Mouse (Mus musculus) forebrain, embryonic 16.5 days (tissue): ENCODE results near the gene Arid3b. TPM values are rescaled to one million over a fixed set of nuclear protein-coding genes. Genes with fewer than 3 reads are reported as not detected.

ENCODE experiments used
- ATAC-seq: fragments of 200-750 bp; cut with Nextera tagmentation; 2 replicates; pipeline ENCODE4 v1.8.0; 2017; ENCODE audit warnings: mild to moderate bottlenecking, moderate library complexity
- H3K27ac ChIP-seq: fragments of 300-500 bp; sonication (generic); 2 replicates; pipeline ENCODE4 v1.5.1; 2014; ENCODE audit warnings: low read length, control low read depth
- H3K27me3 ChIP-seq: fragments of 300-500 bp; sonication (generic); replicated peaks from 2 replicates; pipeline ENCODE4 v1.6.1; 2014; ENCODE audit warnings: low read length; ENCODE audit not compliant: control insufficient read depth, insufficient read depth
- H3K36me3 ChIP-seq: fragments of 300-500 bp; sonication (generic); 2 replicates; pipeline ENCODE4 v1.6.1; 2014; ENCODE audit not compliant: control insufficient read depth, insufficient read depth
- H3K4me1 ChIP-seq: fragments of 300-500 bp; sonication (generic); replicated peaks from 2 replicates; pipeline ENCODE4 v1.6.1; 2014; ENCODE audit warnings: low read length; ENCODE audit not compliant: control insufficient read depth, insufficient read depth
- H3K4me2 ChIP-seq: fragments of 300-500 bp; sonication (generic); 2 replicates; pipeline ENCODE4 v1.6.1; 2014; ENCODE audit warnings: mild to moderate bottlenecking, low read length, control low read depth
- H3K4me3 ChIP-seq: fragments of 300-500 bp; sonication (generic); replicated peaks from 2 replicates; pipeline ENCODE4 v1.5.1; 2014; ENCODE audit warnings: mild to moderate bottlenecking, low read length, control low read depth
- H3K9ac ChIP-seq: fragments of 300-500 bp; sonication (generic); replicated peaks from 2 replicates; pipeline ENCODE4 v1.6.1; 2014; ENCODE audit warnings: low read depth, low read length, control low read depth
- H3K9me3 ChIP-seq: fragments of 300-500 bp; sonication (generic); 2 replicates; pipeline ENCODE4 v1.6.1; 2016; ENCODE audit warnings: low read length; ENCODE audit not compliant: control insufficient read depth
- WGBS: fragments of 180-500 bp; shearing (Covaris S2); extraction: QIAGEN DNeasy Blood & Tissue Kit; methylation state at CpG from one replicate; pipeline ENCODE4 v1.1.7; 2014; 5-methylcytosine and 5-hydroxymethylcytosine counted together
- polyA plus RNA-seq: library from polyadenylated mRNA; unstranded; fragments of >200 nt; fragmentation: Nextera tagmentation; extraction: Ambion mirVana; gene quantifications from 2 replicates; pipeline ENCODE4 v1.2.1, GENCODE M21; 2015

Gene Arid3b
- polyA plus RNA-seq, 1 experiment from 2014 or later, result 10.6 TPM

GRCm38 (mm10) chr9:57834629-57835417, 1.8 kb downstream of the Arid3b start:
- Histone ChIP-seq H3K27me3 (no peaks in the 10 kb centered on the region), H3K27ac (no peak overlapping the region), H3K9me3 (no peaks in the 10 kb centered on the region), H3K36me3 (peaks cover 3% of the 10 kb centered on the region; the same call in 1 of the 2 replicates), H3K4me1 (peaks cover 45% of the 10 kb centered on the region), H3K4me2 (peak overlapping the region; percentile 10), H3K4me3 (no peak overlapping the region), H3K9ac (no peak overlapping the region)
- WGBS, result 23% methylated on average over 11 of the region's 11 CpGs
- ATAC-seq, result no peak

- Histone ChIP-seq H3K4me1 (peaks cover 47% of the 10 kb centered on the region), H3K27ac (no peak overlapping the region), H3K9ac (no peak overlapping the region), H3K4me2 (no peak overlapping the region), H3K27me3 (no peaks in the 10 kb centered on the region), H3K36me3 (peaks cover 3% of the 10 kb centered on the region; the same call in 1 of the 2 replicates), H3K4me3 (no peak overlapping the region), H3K9me3 (no peaks in the 10 kb centered on the region)
- 88% methylated on average over 9 of the region's 9 CpGs for WGBS
- ATAC-seq, result no peak
Observed at GRCm38 (mm10) chr9:57833762-57834471, 2.7 kb downstream of the Arid3b start.

GRCm38 (mm10) chr9:57831267-57832082, 5.1 kb downstream of the Arid3b start:
- Histone ChIP-seq H3K9ac (no peak overlapping the region; the same call in 1 of the 2 replicates), H3K4me3 (peak overlapping the region; percentile 23; the same call in 1 of the 2 replicates), H3K4me2 (peak overlapping the region; percentile 51), H3K4me1 (peaks cover 42% of the 10 kb centered on the region), H3K9me3 (no peaks in the 10 kb centered on the region), H3K27ac (peak overlapping the region; percentile 53), H3K36me3 (peaks cover 3% of the 10 kb centered on the region; the same call in 1 of the 2 replicates), H3K27me3 (0 out of 2 replicates have a peak, but pooled peaks cover 3% of the 10 kb centered on the region)
- 3% methylated on average over 24 of the region's 24 CpGs for WGBS
- ATAC-seq, result peak; percentile 88

DNA sequence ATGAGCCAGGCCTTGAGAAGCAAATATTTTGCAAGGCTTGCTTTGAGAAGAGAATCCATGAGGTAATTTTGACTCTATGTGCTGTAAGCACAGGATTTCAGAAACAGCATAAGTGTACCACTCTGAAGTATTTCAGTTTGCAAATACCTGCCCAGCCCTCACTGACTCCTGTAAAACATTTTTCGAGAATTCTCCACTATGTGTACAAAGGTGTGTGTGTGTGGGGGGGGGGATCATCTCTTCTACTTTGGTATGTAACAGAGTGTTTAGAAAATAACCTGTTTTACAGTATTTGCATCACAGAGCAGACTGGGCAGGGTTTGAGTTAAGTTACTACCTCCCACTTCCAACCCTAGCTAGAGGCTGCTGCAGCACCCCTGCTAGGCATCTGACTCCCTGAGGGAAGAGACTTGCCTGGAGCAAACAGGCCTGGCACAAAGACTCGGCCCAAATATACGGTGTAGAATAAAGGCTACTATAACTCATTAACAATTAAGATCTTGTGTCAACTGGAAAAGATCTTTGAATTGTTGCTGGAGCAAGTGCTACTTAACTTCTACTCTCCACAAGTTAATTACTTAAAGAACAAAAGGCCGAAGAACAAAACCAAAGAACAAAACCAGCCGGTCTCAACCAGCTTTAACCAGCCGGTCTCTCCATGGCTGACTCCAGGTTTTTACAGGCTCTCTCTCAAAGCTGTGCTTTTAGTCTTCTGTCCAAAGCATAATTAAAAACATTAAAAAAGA, 6.6 kb downstream of the Arid3b start:
- Histone ChIP-seq H3K27ac (no peak overlapping the region), H3K27me3 (0 out of 2 replicates have a peak, but pooled peaks cover 3% of the 10 kb centered on the region), H3K4me2 (no peak overlapping the region), H3K4me1 (peaks cover 31% of the 10 kb centered on the region), H3K4me3 (no peak overlapping the region), H3K9me3 (no peaks in the 10 kb centered on the region), H3K36me3 (peaks cover 3% of the 10 kb centered on the region; the same call in 1 of the 2 replicates), H3K9ac (no peak overlapping the region)
- no peak for ATAC-seq
- 15% methylated on average over 6 of the region's 6 CpGs for WGBS

DNA sequence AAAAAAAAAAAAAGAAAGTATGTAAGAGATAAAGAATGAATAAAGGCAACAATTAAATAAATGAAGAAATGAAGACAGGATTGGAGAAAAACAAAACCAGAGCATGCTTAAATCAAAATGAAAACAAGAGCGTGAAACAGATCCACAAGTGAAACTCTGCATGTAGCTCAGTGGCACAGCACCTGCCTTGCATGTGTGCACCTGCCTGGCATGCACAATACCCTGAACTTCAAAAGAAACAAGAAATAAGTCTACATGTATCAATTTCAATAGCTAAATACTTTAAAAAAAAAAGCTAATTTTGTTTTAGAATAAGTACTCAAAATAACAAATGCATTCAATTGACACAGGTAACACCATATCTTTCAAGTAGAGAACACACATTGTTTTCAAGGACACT, 13.2 kb downstream of the Arid3b start:
- 0 out of 2 replicates have a peak, but pooled peaks cover 6% of the 10 kb centered on the region for H3K4me1 ChIP-seq
- no peak overlapping the region for H3K4me3 ChIP-seq
- H3K27ac ChIP-seq, result no peak overlapping the region
- no peaks in the 10 kb centered on the region for H3K9me3 ChIP-seq
- no peak overlapping the region for H3K9ac ChIP-seq
- H3K27me3 ChIP-seq, result 0 out of 2 replicates have a peak, but pooled peaks cover 2% of the 10 kb centered on the region
- no peak for ATAC-seq
- H3K36me3 ChIP-seq, result no peaks in the 10 kb centered on the region; the same call in 1 of the 2 replicates
- 97% methylated on average over 1 of the region's 1 CpGs for WGBS
- no peak overlapping the region for H3K4me2 ChIP-seq

DNA sequence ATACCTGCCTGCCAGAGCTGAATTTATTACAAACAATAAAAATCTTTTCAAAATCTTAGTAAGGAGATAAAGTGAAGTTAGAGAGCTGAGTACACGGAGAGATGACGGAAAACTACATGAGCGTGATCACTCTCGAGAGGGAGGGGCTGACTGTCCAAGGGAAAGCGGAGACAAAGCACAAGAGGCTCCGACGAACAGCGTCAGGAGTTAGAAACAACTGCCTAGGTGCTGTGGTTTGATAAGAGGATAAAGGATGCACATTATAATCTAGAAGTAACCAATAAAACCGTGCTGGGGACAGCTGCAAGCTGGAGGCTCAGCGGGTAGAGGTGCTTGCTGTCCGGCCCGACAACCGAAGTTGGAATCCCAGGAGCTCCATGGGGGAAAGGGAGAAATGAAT, 13.8 kb downstream of the Arid3b start:
- H3K36me3 ChIP-seq, result no peaks in the 10 kb centered on the region; the same call in 1 of the 2 replicates
- no peak overlapping the region for H3K4me2 ChIP-seq
- no peaks in the 10 kb centered on the region for H3K27me3 ChIP-seq
- no peak overlapping the region for H3K9ac ChIP-seq
- no peaks in the 10 kb centered on the region for H3K9me3 ChIP-seq
- no peak overlapping the region for H3K4me3 ChIP-seq
- WGBS, result 79% methylated on average over 13 of the region's 13 CpGs
- no peak overlapping the region for H3K27ac ChIP-seq
- no peak for ATAC-seq
- 0 out of 2 replicates have a peak, but pooled peaks cover 6% of the 10 kb centered on the region for H3K4me1 ChIP-seq

- Histone ChIP-seq H3K9me3 (no peaks in the 10 kb centered on the region), H3K9ac (no peak overlapping the region), H3K36me3 (no peaks in the 10 kb centered on the region), H3K4me3 (no peak overlapping the region), H3K27me3 (no peaks in the 10 kb centered on the region), H3K4me2 (no peak overlapping the region), H3K4me1 (peaks cover 14% of the 10 kb centered on the region), H3K27ac (no peak overlapping the region)
- no peak for ATAC-seq
- WGBS, result 36% methylated on average over 16 of the region's 16 CpGs
Observed at GRCm38 (mm10) chr9:57820186-57821080, 16.2 kb downstream of the Arid3b start.

- peaks cover 37% of the 10 kb centered on the region for H3K4me1 ChIP-seq
Observed at GRCm38 (mm10) chr9:57817220-57817667, 19.3 kb downstream of the Arid3b start.

More at GRCm38 (mm10) chr9:57817220-57817667, 19.3 kb downstream of the Arid3b start:
- no peak overlapping the region for H3K4me2 ChIP-seq
- H3K9me3 ChIP-seq, result no peaks in the 10 kb centered on the region
- 17% methylated on average over 6 of the region's 6 CpGs for WGBS
- no peak for ATAC-seq
- H3K36me3 ChIP-seq, result no peaks in the 10 kb centered on the region
- H3K27me3 ChIP-seq, result no peaks in the 10 kb centered on the region
- no peak overlapping the region for H3K4me3 ChIP-seq
- H3K9ac ChIP-seq, result no peak overlapping the region
- H3K27ac ChIP-seq, result no peak overlapping the region
